Mouse (Mus musculus): ENCODE data around the gene Ccr7.

Ccr7 gene

GRCm38 (mm10) chr11:99154987-99155641 is at the start of gene Ccr7:
Gene Ccr7 (minus strand): TSS chr11:99155077.
- no peak for DNase-seq (ENCODE audit: low spot score in 2 of 2)

- DNase-seq (ENCODE audit: low spot score in 2 of 2), result no peak
Observed at GRCm38 (mm10) chr11:99189154-99189582, 34.3 kb upstream of the Ccr7 start.

- no peak for DNase-seq (ENCODE audit: low spot score in 2 of 2)
Observed at GRCm38 (mm10) chr11:99187348-99187747, 32.5 kb upstream of the Ccr7 start.

- DNase-seq (ENCODE audit: low spot score in 2 of 2), result no peak
Observed at GRCm38 (mm10) chr11:99186836-99187235, 32.0 kb upstream of the Ccr7 start.

GRCm38 (mm10) chr11:99182575-99182974 is 27.7 kb upstream of the Ccr7 start:
- no peak for DNase-seq (ENCODE audit: low spot score in 2 of 2)

GRCm38 (mm10) chr11:99180071-99180470 is 25.2 kb upstream of the Ccr7 start:
- DNase-seq (ENCODE audit: low spot score in 2 of 2), result no peak

- DNase-seq (ENCODE audit: low spot score in 2 of 2), result no peak
Observed at GRCm38 (mm10) chr11:99177925-99178198, 23.0 kb upstream of the Ccr7 start.

- DNase-seq (ENCODE audit: low spot score in 2 of 2), result no peak
Observed at GRCm38 (mm10) chr11:99177054-99177924, 22.4 kb upstream of the Ccr7 start.

- DNase-seq (ENCODE audit: low spot score in 2 of 2), result no peak
Observed at GRCm38 (mm10) chr11:99172002-99172401, 17.1 kb upstream of the Ccr7 start.

- no peak for DNase-seq (ENCODE audit: low spot score in 2 of 2)
Observed at GRCm38 (mm10) chr11:99171442-99171841, 16.6 kb upstream of the Ccr7 start.

GRCm38 (mm10) chr11:99170547-99171267 is 15.8 kb upstream of the Ccr7 start:
- no peak for DNase-seq (ENCODE audit: low spot score in 2 of 2)

GRCm38 (mm10) chr11:99170005-99170404 is 15.1 kb upstream of the Ccr7 start:
- DNase-seq (ENCODE audit: low spot score in 2 of 2), result no peak

- DNase-seq (ENCODE audit: low spot score in 2 of 2), result no peak
Observed at GRCm38 (mm10) chr11:99169438-99169837, 14.6 kb upstream of the Ccr7 start.

- DNase-seq (ENCODE audit: low spot score in 2 of 2), result no peak
Observed at GRCm38 (mm10) chr11:99168030-99168474, 13.2 kb upstream of the Ccr7 start.

- no peak for DNase-seq (ENCODE audit: low spot score in 2 of 2)
Observed at GRCm38 (mm10) chr11:99167576-99167975, 12.7 kb upstream of the Ccr7 start.

GRCm38 (mm10) chr11:99166241-99166640 is 11.4 kb upstream of the Ccr7 start:
- DNase-seq (ENCODE audit: low spot score in 2 of 2), result no peak

- no peak for DNase-seq (ENCODE audit: low spot score in 2 of 2)
Observed at GRCm38 (mm10) chr11:99165031-99165752, 10.3 kb upstream of the Ccr7 start.

- no peak for DNase-seq (ENCODE audit: low spot score in 2 of 2)
Observed at GRCm38 (mm10) chr11:99162972-99163686, 8.3 kb upstream of the Ccr7 start.

- no peak for DNase-seq (ENCODE audit: low spot score in 2 of 2)
Observed at GRCm38 (mm10) chr11:99161648-99162047, 6.8 kb upstream of the Ccr7 start.

- no peak for DNase-seq (ENCODE audit: low spot score in 2 of 2)
Observed at GRCm38 (mm10) chr11:99160228-99160627, 5.4 kb upstream of the Ccr7 start.

- no peak for DNase-seq (ENCODE audit: low spot score in 2 of 2)
Observed at GRCm38 (mm10) chr11:99155817-99156216, 940 bp upstream of the Ccr7 start.
